Mouse (Mus musculus): Measurements from ENCODE around the gene Kank1.

Kank1 gene

GRCm38 (mm10) chr19:25334360-25334759 lies 97.6 kb downstream of the Kank1 start:
- CTCF ChIA-PET = interaction anchor here (0.5 to 1.6 kb wide), 40 partner anchors 10 to 1062 kb away, joined by 3 to 18 read pairs (median 4); partner anchors contain the start of gene Cbwd1 (in 3 of the 4)
- POLR2A ChIA-PET = interaction anchor here in 1 of 4 experiments (0.9 kb wide), 1 partner anchor 373 kb away, joined by 3 read pairs; the partner anchor contains the start of gene Cbwd1

- CTCF ChIA-PET = interaction anchor here in 1 of 4 experiments (1.3 kb wide), 1 partner anchor 229 kb away, joined by 3 read pairs; no protein-coding TSS in a partner anchor
- POLR2A ChIA-PET = interaction anchor here in 3 of 4 experiments (0.6 to 1.5 kb wide), 3 partner anchors 8 to 169 kb away, joined by 3 to 4 read pairs (median 3); partner anchors contain the start of gene Dmrt1 (in 1 of the 3)
Observed at GRCm38 (mm10) chr19:25336731-25337130, 100.0 kb downstream of the Kank1 start.

GRCm38 (mm10) chr19:25340630-25341620 lies 104.2 kb downstream of the Kank1 start:
- ChIA-PET POLR2A (interaction anchor here in 2 of 4 experiments (0.5 to 0.7 kb wide), 2 partner anchors 103 to 678 kb away, joined by 3 read pairs; no protein-coding TSS in a partner anchor), CTCF (interaction anchor here (0.6 to 2.9 kb wide), 16 partner anchors 14 to 812 kb away, joined by 3 to 12 read pairs (median 4); no protein-coding TSS in a partner anchor)

- ChIA-PET CTCF (interaction anchor here in 3 of 4 experiments (1.4 to 2.3 kb wide), 5 partner anchors 15 to 294 kb away, joined by 3 to 12 read pairs (median 7); no protein-coding TSS in a partner anchor), POLR2A (interaction anchor here in 1 of 4 experiments (1.4 kb wide), 1 partner anchor 105 kb away, joined by 4 read pairs; no protein-coding TSS in a partner anchor)
Observed at GRCm38 (mm10) chr19:25342026-25342425, 105.3 kb downstream of the Kank1 start.

GRCm38 (mm10) chr19:25343657-25344322 lies 107.0 kb downstream of the Kank1 start:
- ChIA-PET CTCF (interaction anchor here (0.5 to 3.3 kb wide), 8 partner anchors 8 to 293 kb away, joined by 3 to 9 read pairs (median 4); no protein-coding TSS in a partner anchor), POLR2A (interaction anchor here in 3 of 4 experiments (0.6 to 2.0 kb wide), 6 partner anchors 8 to 1404 kb away, joined by 3 to 6 read pairs (median 4); no protein-coding TSS in a partner anchor)

- POLR2A ChIA-PET = interaction anchor here in 3 of 4 experiments (0.6 to 2.0 kb wide), 5 partner anchors 8 to 90 kb away, joined by 3 to 6 read pairs (median 5); no protein-coding TSS in a partner anchor
- CTCF ChIA-PET = interaction anchor here (0.5 to 3.3 kb wide), 7 partner anchors 9 to 144 kb away, joined by 3 to 9 read pairs (median 3); no protein-coding TSS in a partner anchor
Observed at GRCm38 (mm10) chr19:25344371-25344770, 107.6 kb downstream of the Kank1 start.

- CTCF ChIA-PET = interaction anchor here in 2 of 4 experiments (0.6 to 3.3 kb wide), 2 partner anchors 10 to 12 kb away, joined by 3 to 9 read pairs; no protein-coding TSS in a partner anchor
- POLR2A ChIA-PET = interaction anchor here in 1 of 4 experiments (0.7 kb wide), 1 partner anchor 303 kb away, joined by 4 read pairs; no protein-coding TSS in a partner anchor
Observed at GRCm38 (mm10) chr19:25345972-25346371, 109.2 kb downstream of the Kank1 start.

- ChIA-PET CTCF (interaction anchor here in 2 of 4 experiments (0.6 to 1.1 kb wide), 3 partner anchors 103 to 430 kb away, joined by 3 to 4 read pairs (median 3); no protein-coding TSS in a partner anchor), POLR2A (interaction anchor here in 2 of 4 experiments (1.1 to 1.2 kb wide), 2 partner anchors 11 to 18 kb away, joined by 3 read pairs; no protein-coding TSS in a partner anchor)
Observed at GRCm38 (mm10) chr19:25347515-25347914, 110.7 kb downstream of the Kank1 start.

GRCm38 (mm10) chr19:25351257-25351955 lies 114.6 kb downstream of the Kank1 start:
- CTCF ChIA-PET = interaction anchor here in 1 of 4 experiments (1.0 kb wide), 1 partner anchor 100 kb away, joined by 3 read pairs; no protein-coding TSS in a partner anchor

GRCm38 (mm10) chr19:25357094-25357493 lies 120.3 kb downstream of the Kank1 start:
- CTCF ChIA-PET = interaction anchor here in 3 of 4 experiments (0.6 to 1.1 kb wide), 5 partner anchors 9 to 247 kb away, joined by 3 to 10 read pairs (median 3); no protein-coding TSS in a partner anchor
- POLR2A ChIA-PET = interaction anchor here in 1 of 4 experiments (0.5 to 0.6 kb wide), 2 partner anchors 62 to 250 kb away, joined by 3 to 4 read pairs; no protein-coding TSS in a partner anchor

More at GRCm38 (mm10) chr19:25351257-25351955, 114.6 kb downstream of the Kank1 start:
- POLR2A ChIA-PET = interaction anchor here in 1 of 4 experiments (1.3 kb wide), 1 partner anchor 100 kb away, joined by 3 read pairs; no protein-coding TSS in a partner anchor

GRCm38 (mm10) chr19:25358486-25359120 lies 121.8 kb downstream of the Kank1 start:
- CTCF ChIA-PET = interaction anchor here in 1 of 4 experiments (0.6 kb wide), 1 partner anchor 272 kb away, joined by 3 read pairs; no protein-coding TSS in a partner anchor
- POLR2A ChIA-PET = interaction anchor here in 2 of 4 experiments (0.6 to 1.2 kb wide), 3 partner anchors 11 to 431 kb away, joined by 3 read pairs; no protein-coding TSS in a partner anchor

- POLR2A ChIA-PET = interaction anchor here in 1 of 4 experiments (1.7 to 2.5 kb wide), 2 partner anchors 14 to 399 kb away, joined by 6 to 8 read pairs; partner anchors contain the start of gene Cbwd1
- CTCF ChIA-PET = no interaction called here
Observed at GRCm38 (mm10) chr19:25360571-25361029, 123.8 kb downstream of the Kank1 start.

- ChIA-PET CTCF (no interaction called here), POLR2A (interaction anchor here in 1 of 4 experiments (0.6 kb wide), 1 partner anchor 128 kb away, joined by 5 read pairs; no protein-coding TSS in a partner anchor)
Observed at GRCm38 (mm10) chr19:25361956-25362355, 125.2 kb downstream of the Kank1 start.

- CTCF ChIA-PET = interaction anchor here in 2 of 4 experiments (0.6 to 0.8 kb wide), 2 partner anchors 8 to 152 kb away, joined by 3 to 4 read pairs; no protein-coding TSS in a partner anchor
- POLR2A ChIA-PET = interaction anchor here in 2 of 4 experiments (1.2 to 1.7 kb wide), 4 partner anchors 9 to 18 kb away, joined by 3 to 6 read pairs (median 4); no protein-coding TSS in a partner anchor
Observed at GRCm38 (mm10) chr19:25365698-25366097, 128.9 kb downstream of the Kank1 start.

- ChIA-PET POLR2A (interaction anchor here in 2 of 4 experiments (1.2 to 1.7 kb wide), 4 partner anchors 8 to 19 kb away, joined by 3 to 6 read pairs (median 4); no protein-coding TSS in a partner anchor), CTCF (interaction anchor here in 2 of 4 experiments (0.8 to 1.1 kb wide), 2 partner anchors 9 to 33 kb away, joined by 3 to 4 read pairs; no protein-coding TSS in a partner anchor)
Observed at GRCm38 (mm10) chr19:25366620-25367019, 129.8 kb downstream of the Kank1 start.

GRCm38 (mm10) chr19:25370428-25370827 lies 133.7 kb downstream of the Kank1 start:
- CTCF ChIA-PET = interaction anchor here in 1 of 4 experiments (1.2 kb wide), 1 partner anchor 81 kb away, joined by 3 read pairs; no protein-coding TSS in a partner anchor
- POLR2A ChIA-PET = no interaction called here

Measured in embryonic stem cell, embryonic (primary cell).